Comparison of ENCODE assay signal across 14 mouse cellular contexts in genomic region chr16:84661879-84662278, GRCm38 (mm10).
DNase-seq lines count a peak whose midpoint lies in the region; ATAC-seq and TF ChIP-seq lines count a peak whose summit lies in the region.
"Had no signal": no experiment of that assay in that cellular context is flagged by ENCODE, and none has a peak within 500 bp of the region (broad histone marks: within the 10 kb centered on the region; RNA-seq: fewer than 3 reads in every experiment).

No protein-coding gene starts in this region.

- intact Hi-C loops in heart, postnatal 25 days (cut with DNase I): no loop called here

- no peaks in the 10 kb centered on the region for H3K36me3 ChIP-seq in forebrain, embryonic 14.5 days (ENCODE audit: control insufficient read depth, insufficient read depth, low read length)
- no peaks in the 10 kb centered on the region for H3K36me3 ChIP-seq in forebrain, postnatal 0 days (ENCODE audit: insufficient read depth)
- H3K36me3 ChIP-seq in forebrain, embryonic 10.5 days (replicated peaks): no peaks in the 10 kb centered on the region
- H3K36me3 ChIP-seq: liver, embryonic 13.5 days; midbrain, embryonic 15.5 days had no signal

- H3K27me3 ChIP-seq in forebrain, embryonic 14.5 days (replicated peaks; ENCODE audit: control insufficient read depth, insufficient read depth, low read length): no peaks in the 10 kb centered on the region
- H3K27me3 ChIP-seq in forebrain, postnatal 0 days (ENCODE audit: insufficient read depth, low read length): no peaks in the 10 kb centered on the region
- H3K27me3 ChIP-seq in forebrain, embryonic 10.5 days (ENCODE audit: poor library complexity, severe bottlenecking): no peaks in the 10 kb centered on the region
- H3K27me3 ChIP-seq: liver, embryonic 13.5 days; midbrain, embryonic 15.5 days had no signal

- H3K27ac ChIP-seq in forebrain, embryonic 14.5 days (ENCODE audit: low read depth, low read length): no peak overlapping the region
- no peak overlapping the region for H3K27ac ChIP-seq in forebrain, postnatal 0 days (ENCODE audit: low read depth, low read length)
- H3K27ac ChIP-seq in forebrain, embryonic 10.5 days: no peak overlapping the region
- H3K27ac ChIP-seq: liver, embryonic 13.5 days; midbrain, embryonic 15.5 days had no signal

- no peak for TF ChIP-seq CTCF in forebrain, postnatal 0 days (IDR thresholded peaks at IDR 0.05; ENCODE audit: low read depth)

- no peaks in the 10 kb centered on the region for H3K4me1 ChIP-seq in forebrain, embryonic 14.5 days (ENCODE audit: control insufficient read depth, insufficient read depth, low read length)
- no peaks in the 10 kb centered on the region for H3K4me1 ChIP-seq in forebrain, postnatal 0 days (ENCODE audit: insufficient read depth)
- no peaks in the 10 kb centered on the region for H3K4me1 ChIP-seq in forebrain, embryonic 10.5 days
- H3K4me1 ChIP-seq: liver, embryonic 13.5 days; midbrain, embryonic 15.5 days had no signal

- no peak for DNase-seq in forebrain, embryonic 14.5 days (ENCODE audit: low spot score)
- no peak for DNase-seq in forebrain, postnatal 0 days
- DNase-seq in kidney, adult 9 months: peak; percentile 37
- no peak for DNase-seq in kidney, postnatal 14 days
- peak; percentile 70 for DNase-seq in Muller cell, postnatal 12 days (ENCODE audit: inconsistent ontology term)
- DNase-seq in heart, postnatal 25 days (ENCODE audit: low spot score): peak; percentile 2
- no peak for DNase-seq in frontal cortex, postnatal 10 days (ENCODE audit: low spot score in 2 of 2)
- no peak for DNase-seq in forebrain, embryonic 10.5 days (ENCODE audit: extremely low spot score, low spot score)
- DNase-seq: adrenal gland, postnatal 10 days; liver, embryonic 13.5 days; thymus, adult 2 months had no signal

- 76% methylated on average over 3 of the region's 3 CpGs for WGBS in forebrain, embryonic 14.5 days
- WGBS in forebrain, postnatal 0 days: 59% methylated on average over 3 of the region's 3 CpGs
- 92% methylated on average over 3 of the region's 3 CpGs for WGBS in forebrain, embryonic 10.5 days

- H3K9me3 ChIP-seq in forebrain, embryonic 14.5 days (replicated peaks; ENCODE audit: control insufficient read depth, low read length): no peaks in the 10 kb centered on the region
- H3K9me3 ChIP-seq in forebrain, postnatal 0 days (ENCODE audit: low read length): no peaks in the 10 kb centered on the region
- H3K9me3 ChIP-seq in forebrain, embryonic 10.5 days: no peaks in the 10 kb centered on the region
- H3K9me3 ChIP-seq: liver, embryonic 13.5 days; midbrain, embryonic 15.5 days had no signal

- 0 out of 2 replicates have a peak, but pooled peaks have one; percentile 18 for ATAC-seq in forebrain, embryonic 14.5 days
- ATAC-seq in forebrain, postnatal 0 days: no peak
- ATAC-seq: CD4-positive, CD25-positive, alpha-beta regulatory T cell, adult 4 months; inflammation-experienced regulatory T-cells, adult 6 months; midbrain, embryonic 15.5 days had no signal

- H3K9ac ChIP-seq in forebrain, embryonic 14.5 days (ENCODE audit: low read length): no peak overlapping the region
- no peak overlapping the region for H3K9ac ChIP-seq in forebrain, postnatal 0 days
- H3K9ac ChIP-seq: liver, embryonic 13.5 days; midbrain, embryonic 15.5 days had no signal

- no peak overlapping the region for H3K4me3 ChIP-seq in forebrain, embryonic 14.5 days (ENCODE audit: low read depth, low read length)
- H3K4me3 ChIP-seq in forebrain, postnatal 0 days (ENCODE audit: low read depth, low read length): no peak overlapping the region
- H3K4me3 ChIP-seq in forebrain, embryonic 10.5 days: no peak overlapping the region
- H3K4me3 ChIP-seq: liver, embryonic 13.5 days; midbrain, embryonic 15.5 days had no signal

- no peak overlapping the region for H3K4me2 ChIP-seq in forebrain, embryonic 14.5 days (ENCODE audit: low read length)
- no peak overlapping the region for H3K4me2 ChIP-seq in forebrain, postnatal 0 days (ENCODE audit: low read depth)
- H3K4me2 ChIP-seq: liver, embryonic 13.5 days; midbrain, embryonic 15.5 days had no signal

Comparison
In these comparisons a context has a peak if more than half of its experiments do, and no peak if none do; other contexts are left out.
1. DNase-seq: peak in kidney, adult 9 months (single experiment), Muller cell, postnatal 12 days (single experiment) and heart, postnatal 25 days (single experiment); none in forebrain, embryonic 14.5 days (single experiment), forebrain, postnatal 0 days (single experiment), kidney, postnatal 14 days (single experiment), frontal cortex, postnatal 10 days (0 of 2) and forebrain, embryonic 10.5 days (single experiment).